Mouse (Mus musculus) cerebellum, adult 2 months (tissue): ENCODE results near the gene Cgn. TPM values are rescaled to one million over a fixed set of nuclear protein-coding genes. Genes with fewer than 3 reads are reported as not detected.
A peak's percentile ranks its signal among the peaks of the same experiment; 100 is the strongest.

ENCODE experiments used
- DNase-seq, 2 experiments: peaks; one replicate each; pipeline ENCODE4 v3.0.0; 2021
- H3K27ac ChIP-seq: fragments of 200-500 bp; 2 replicates; pipeline ENCODE4 v1.5.1; 2012; ENCODE audit warnings: low read length, control low read depth, inconsistent platforms; ENCODE audit not compliant: insufficient read depth
- H3K27me3 ChIP-seq: fragments of 200-500 bp; 2 replicates; pipeline ENCODE4 v1.6.1; 2012; ENCODE audit warnings: inconsistent platforms, mild to moderate bottlenecking, low read length, moderate library complexity; ENCODE audit not compliant: control insufficient read depth, insufficient read depth
- H3K4me1 ChIP-seq: fragments of 200-500 bp; 2 replicates; pipeline ENCODE4 v1.6.1; 2011; ENCODE audit warnings: low read length; ENCODE audit not compliant: control insufficient read depth, insufficient read depth
- H3K4me3 ChIP-seq: fragments of 200-500 bp; replicated peaks from 2 replicates; pipeline ENCODE3; 2011; ENCODE audit warnings: mild to moderate bottlenecking, low read depth, low read length, control low read depth; ENCODE audit not compliant: insufficient read depth
- CTCF ChIP-seq: fragments of 200-500 bp; IDR thresholded peaks from 2 replicates; pipeline ENCODE4 v1.5.1; 2011; ENCODE audit warnings: low read depth, mild to moderate bottlenecking, control low read depth, low read length, moderate library complexity, borderline replicate concordance; ENCODE audit not compliant: insufficient read depth
- POLR2A ChIP-seq: fragments of 200-500 bp; IDR thresholded peaks from 2 replicates; pipeline ENCODE4 v1.6.1; 2011; ENCODE audit warnings: low read length, control low read depth, borderline replicate concordance; ENCODE audit not compliant: insufficient read depth
- WGBS: fragments of 180-500 bp; shearing (Covaris S2); methylation state at CpG from one replicate; pipeline ENCODE4 v1.1.7; 2018; 5-methylcytosine and 5-hydroxymethylcytosine counted together
- polyA plus RNA-seq: library from polyadenylated mRNA; depleted of rRNA; stranded (reverse); fragments of >200 nt; gene quantifications from 2 replicates; pipeline ENCODE4 v1.2.3, GENCODE M21; 2012; rRNA removed

The Cgn gene
- polyA plus RNA-seq: 5.3 and 5.7 TPM in 2 replicates

DNA sequence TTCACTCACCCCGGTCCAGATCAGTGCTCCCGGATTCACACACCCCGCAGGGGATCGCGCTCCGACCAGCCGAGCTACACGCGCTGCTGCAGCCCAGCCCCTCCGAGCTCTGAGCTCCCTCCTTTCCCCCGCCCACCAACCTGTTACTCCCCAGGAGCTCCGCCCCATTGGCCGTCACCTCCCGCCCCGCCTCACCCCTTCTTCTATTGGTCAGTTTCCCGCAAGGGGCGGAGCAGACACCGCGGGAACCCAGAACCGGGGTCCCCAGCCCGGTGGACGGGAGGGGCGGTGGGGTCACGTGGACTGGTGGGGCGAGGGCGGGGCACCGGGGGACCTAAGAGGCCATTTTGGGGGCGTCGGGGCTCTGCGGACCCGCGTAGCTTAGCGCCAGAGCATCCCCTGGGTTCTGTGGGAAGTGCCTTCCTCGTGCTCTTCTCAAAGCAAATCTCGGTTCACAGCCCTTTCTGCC is at the start of gene Cgn:
Gene Cgn, minus strand, starts transcription at position 126 of the 469 bp plus-strand sequence.
- peak within 1 kb of the TSS; percentile 41 for H3K27ac ChIP-seq
- no peaks in the 10 kb centered on the region for H3K27me3 ChIP-seq
- H3K4me1 ChIP-seq: no peaks in the 10 kb centered on the region
- under 1% methylated on average over 35 of the region's 35 CpGs for WGBS
- DNase-seq: peak; percentile 95 to 97
- H3K4me3 ChIP-seq: peak within 1 kb of the TSS; percentile 72
- TF ChIP-seq POLR2A: peak; percentile 64; the same call in 1 of the 2 replicates
- TF ChIP-seq CTCF: no peak

GRCm38 (mm10) chr3:94835396-94835795 is 49.1 kb upstream of the Cgn start:
- Histone ChIP-seq H3K4me1 (peaks cover 4% of the 10 kb centered on the region; the same call in 1 of the 2 replicates), H3K4me3 (no peak overlapping the region), H3K27me3 (no peaks in the 10 kb centered on the region), H3K27ac (no peak overlapping the region)
- 77% methylated on average over 3 of the region's 3 CpGs for WGBS
- DNase-seq: no peak
- TF ChIP-seq POLR2A (no peak), CTCF (no peak)

- Histone ChIP-seq H3K4me3 (no peak overlapping the region), H3K27me3 (no peaks in the 10 kb centered on the region), H3K4me1 (no peaks in the 10 kb centered on the region), H3K27ac (no peak overlapping the region)
- DNase-seq: no peak
- TF ChIP-seq CTCF: no peak
- TF ChIP-seq POLR2A: no peak
Observed at GRCm38 (mm10) chr3:94833358-94833757, 47.1 kb upstream of the Cgn start.

- Histone ChIP-seq H3K27ac (no peak overlapping the region), H3K4me1 (no peaks in the 10 kb centered on the region), H3K27me3 (no peaks in the 10 kb centered on the region), H3K4me3 (no peak overlapping the region)
- DNase-seq: no peak
- 85% methylated on average over 5 of the region's 5 CpGs for WGBS
- TF ChIP-seq POLR2A: no peak
- TF ChIP-seq CTCF: no peak
Observed at GRCm38 (mm10) chr3:94832701-94833100, 46.4 kb upstream of the Cgn start.

DNA sequence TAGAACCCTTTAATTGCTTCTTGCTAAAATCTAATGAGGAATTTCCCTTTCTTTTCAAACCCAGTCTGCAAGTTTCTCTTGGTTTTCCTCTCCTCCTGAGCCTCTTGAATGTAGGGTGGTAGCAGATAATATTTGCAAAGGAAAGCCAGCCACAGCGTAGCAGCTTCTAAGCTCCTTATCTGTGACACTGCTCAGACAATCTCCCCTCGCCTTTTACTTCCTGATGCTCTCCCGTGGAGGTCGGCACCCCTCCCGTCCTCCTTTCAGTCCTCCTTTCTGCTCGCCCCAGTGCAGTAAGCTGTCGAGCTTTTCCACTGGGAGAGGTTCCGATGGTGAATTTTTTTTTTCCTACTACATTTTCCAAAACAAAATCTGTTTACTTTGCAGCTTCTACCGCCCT is 45.8 kb upstream of the Cgn start:
- no peak for DNase-seq
- 27% methylated on average over 9 of the region's 9 CpGs for WGBS
- H3K4me1 ChIP-seq: no peaks in the 10 kb centered on the region
- H3K27me3 ChIP-seq: no peaks in the 10 kb centered on the region
- TF ChIP-seq CTCF (no peak), POLR2A (no peak)
- H3K27ac ChIP-seq: no peak overlapping the region
- no peak overlapping the region for H3K4me3 ChIP-seq

GRCm38 (mm10) chr3:94824110-94824509 is 37.8 kb upstream of the Cgn start:
- WGBS: 85% methylated on average over 3 of the region's 3 CpGs
- Histone ChIP-seq H3K27me3 (no peaks in the 10 kb centered on the region), H3K27ac (no peak overlapping the region), H3K4me3 (no peak overlapping the region), H3K4me1 (no peaks in the 10 kb centered on the region)
- no peak for DNase-seq
- TF ChIP-seq CTCF (no peak), POLR2A (no peak)

GRCm38 (mm10) chr3:94822082-94822481 is 35.8 kb upstream of the Cgn start:
- Histone ChIP-seq H3K4me3 (peak overlapping the region; percentile 81), H3K4me1 (no peaks in the 10 kb centered on the region), H3K27ac (peak overlapping the region; percentile 46; the same call in 1 of the 2 replicates), H3K27me3 (no peaks in the 10 kb centered on the region)
- DNase-seq: no peak
- WGBS: 62% methylated on average over 4 of the region's 4 CpGs
- TF ChIP-seq CTCF: no peak
- TF ChIP-seq POLR2A: no peak

- Histone ChIP-seq H3K27me3 (no peaks in the 10 kb centered on the region), H3K4me1 (no peaks in the 10 kb centered on the region), H3K27ac (peak overlapping the region; percentile 79), H3K4me3 (peak overlapping the region; percentile 81)
- WGBS: under 1% methylated on average over 31 of the region's 31 CpGs
- TF ChIP-seq POLR2A (no peak), CTCF (no peak)
- DNase-seq: peak; percentile 67 to 68
Observed at GRCm38 (mm10) chr3:94821008-94821638, 34.8 kb upstream of the Cgn start.
